Mouse (Mus musculus) CD8-positive naive resting alpha-beta T cell, adult 2 months (primary cell): Measurements from ENCODE around the gene Yipf1.
A peak's percentile ranks its signal among the peaks of the same experiment; 100 is the strongest.

Experiments used
- DNase-seq, 2 experiments: peaks; one replicate each; pipeline ENCODE4 v3.0.0; 2022; ENCODE audit warnings: low read depth in 2 of 2, low spot score in 2 of 2

Gene Yipf1

GRCm38 (mm10) chr4:107367567-107368314, 53.6 kb downstream of the Yipf1 start, which contains the start of gene Ndc1:
Gene Ndc1 (plus strand): TSS chr4:107367784.
- DNase-seq: peak; percentile 75 to 84

GRCm38 (mm10) chr4:107372304-107372703, 58.1 kb downstream of the Yipf1 start:
- no peak for DNase-seq

DNA sequence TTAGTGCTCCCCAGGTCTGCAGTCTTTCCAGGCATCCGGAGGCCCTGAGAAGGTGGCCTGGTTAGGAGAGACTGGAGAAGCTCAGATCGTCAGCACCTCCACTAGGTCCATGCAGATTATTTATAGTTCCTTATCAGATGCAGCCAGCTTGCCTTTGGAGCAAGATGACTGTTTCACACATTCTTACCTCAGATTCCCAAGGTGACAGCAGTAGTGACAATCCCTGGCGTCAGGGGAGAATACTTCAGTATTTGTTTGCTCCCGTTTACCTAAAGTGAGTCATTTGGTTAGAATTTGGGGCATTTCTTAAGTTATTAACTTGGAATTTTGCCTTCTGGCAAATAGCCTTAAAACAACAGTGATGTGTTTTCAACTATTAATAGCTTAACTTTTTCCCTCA, 60.5 kb downstream of the Yipf1 start:
- DNase-seq: no peak

GRCm38 (mm10) chr4:107378954-107379353, 64.8 kb downstream of the Yipf1 start:
- DNase-seq: no peak

DNA sequence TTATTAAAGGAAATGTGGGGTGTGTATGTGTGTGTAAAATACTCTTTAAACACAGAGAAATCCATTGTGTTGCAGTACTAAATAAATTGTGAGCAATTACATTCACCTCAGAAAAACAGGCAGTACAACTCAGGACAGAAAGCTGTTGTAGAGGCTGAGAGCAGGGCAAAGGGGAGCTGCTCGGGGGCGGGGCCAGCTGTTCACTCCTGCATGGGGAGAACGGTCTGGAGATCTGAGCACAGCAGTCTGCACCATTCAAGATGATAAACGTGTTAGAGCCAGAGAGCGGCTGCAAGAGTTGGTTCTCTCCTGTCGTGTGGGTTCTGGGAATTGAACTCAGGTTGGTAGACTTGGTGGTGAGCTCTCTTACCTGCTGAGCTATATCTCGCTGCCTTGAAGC, 66.7 kb downstream of the Yipf1 start:
- no peak for DNase-seq

DNA sequence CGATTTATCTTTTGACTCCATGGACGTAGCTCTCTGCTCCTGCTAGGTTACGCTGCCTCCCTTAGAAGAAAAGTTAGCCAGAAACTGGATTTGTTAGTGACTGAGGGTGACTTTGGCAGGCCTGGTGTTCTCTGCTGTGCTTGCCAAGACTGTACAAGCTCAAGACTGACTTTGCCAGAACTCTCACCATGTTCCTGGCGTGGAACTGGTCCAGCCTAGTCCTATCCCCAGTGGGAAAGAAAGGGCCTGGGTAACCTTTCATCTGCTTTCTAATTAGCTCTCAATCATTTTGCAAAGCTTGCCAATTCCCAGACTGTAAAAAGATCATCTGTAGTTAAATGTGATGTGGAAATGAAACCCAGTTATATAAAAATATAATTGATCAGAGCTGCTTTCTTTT, 72.9 kb downstream of the Yipf1 start:
- DNase-seq: no peak

GRCm38 (mm10) chr4:107387465-107387864, 73.3 kb downstream of the Yipf1 start:
- no peak for DNase-seq

DNA sequence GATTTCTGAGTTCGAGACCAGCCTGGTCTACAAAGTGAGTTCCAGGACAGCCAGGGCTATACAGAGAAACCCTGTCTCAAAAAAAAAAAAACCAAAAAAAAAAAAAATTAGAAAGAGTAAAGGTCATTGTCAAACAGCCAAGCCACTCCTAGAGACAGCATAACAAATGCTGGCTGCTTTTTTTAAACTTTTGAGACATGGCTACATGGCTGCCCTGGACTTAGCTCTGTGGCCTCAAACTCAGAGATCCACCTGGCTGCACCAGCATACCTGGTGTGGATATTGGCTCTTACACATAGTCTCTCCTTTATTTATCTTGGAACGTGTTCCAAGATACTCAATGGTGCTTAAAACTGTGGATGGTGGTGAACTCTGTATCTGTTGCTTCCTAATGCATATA, 74.1 kb downstream of the Yipf1 start:
- DNase-seq: no peak

- DNase-seq: no peak
Measured at GRCm38 (mm10) chr4:107389345-107389744, 75.2 kb downstream of the Yipf1 start.

DNA sequence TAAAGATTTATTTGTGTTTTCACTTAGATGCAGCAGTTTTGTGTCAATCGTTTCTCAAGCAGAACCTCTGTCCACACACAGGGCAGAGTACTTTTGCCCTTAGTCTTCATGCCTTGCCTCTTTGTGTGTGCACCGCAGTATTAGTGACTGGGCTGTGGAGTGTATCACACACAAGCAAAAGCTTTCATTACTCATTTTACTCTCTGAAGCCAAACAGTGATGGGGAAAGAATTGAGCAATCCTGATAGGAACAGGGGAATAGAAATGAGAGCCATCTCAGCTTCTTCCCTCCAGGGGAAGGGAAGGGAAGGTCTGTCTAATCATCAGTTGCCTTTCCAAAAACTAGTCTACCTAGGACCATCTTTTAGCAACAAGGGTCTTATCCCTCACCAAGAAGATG, 79.6 kb downstream of the Yipf1 start:
- DNase-seq: no peak
